Mouse (Mus musculus): ENCODE measurements around the gene Acacb. TPM values are rescaled to one million over a fixed set of nuclear protein-coding genes. Genes with fewer than 3 reads are reported as not detected.

Acacb gene
- polyA plus RNA-seq, 1 experiment from 2014 or later, result 12.1 TPM

DNA sequence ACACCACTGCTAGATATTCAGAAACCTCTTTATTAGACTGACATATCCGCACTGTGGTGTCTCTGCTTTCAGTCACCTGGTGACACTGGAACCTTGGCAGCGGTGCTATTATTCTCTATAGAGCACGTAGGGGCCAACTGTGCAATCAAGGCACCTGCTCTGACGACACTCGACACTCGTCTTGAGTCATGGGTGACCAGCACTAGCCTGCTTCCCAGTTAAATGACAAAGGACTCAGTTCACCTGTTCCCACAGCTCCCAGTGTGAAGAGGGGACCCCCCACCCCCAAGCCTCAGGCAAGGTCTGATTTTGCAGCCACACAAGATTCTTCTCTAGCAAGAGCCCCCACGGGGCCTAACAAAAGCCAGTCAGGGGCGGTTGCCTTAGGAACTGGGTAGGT, 129.0 kb downstream of the Acacb start:
- no peak overlapping the region for H3K4me2 ChIP-seq (ENCODE audit: low read length)
- ATAC-seq (ENCODE audit: insufficient number of reproducible peaks, insufficient read depth, low FRiP score, low read depth), result no peak
- H3K36me3 ChIP-seq (ENCODE audit: control insufficient read depth, insufficient read depth, low read length), result no peaks in the 10 kb centered on the region
- H3K4me1 ChIP-seq (ENCODE audit: control insufficient read depth in 2 of 2, insufficient read depth in 2 of 2, low read length in 2 of 2), result peaks cover 0 to 9% of the 10 kb centered on the region in 2 experiments; a peak in 3 of 4 replicates
- H3K27ac ChIP-seq (replicated peaks in 1 of 2; ENCODE audit: control insufficient read depth in 1 of 2, insufficient read depth in 1 of 2, low read depth in 2 of 2, low read length in 2 of 2), result no peak overlapping the region
- 30% methylated on average over 8 of the region's 8 CpGs for WGBS
- H3K9ac ChIP-seq (ENCODE audit: low read length), result no peak overlapping the region
- H3K4me3 ChIP-seq (ENCODE audit: control insufficient read depth in 1 of 2, insufficient read depth in 1 of 2, low read depth in 1 of 2, low read length in 2 of 2), result no peak overlapping the region
- H3K9me3 ChIP-seq (ENCODE audit: control insufficient read depth, low read length), result no peaks in the 10 kb centered on the region
- H3K27me3 ChIP-seq (ENCODE audit: control insufficient read depth, insufficient read depth, low read length), result peaks cover 93% of the 10 kb centered on the region

DNA sequence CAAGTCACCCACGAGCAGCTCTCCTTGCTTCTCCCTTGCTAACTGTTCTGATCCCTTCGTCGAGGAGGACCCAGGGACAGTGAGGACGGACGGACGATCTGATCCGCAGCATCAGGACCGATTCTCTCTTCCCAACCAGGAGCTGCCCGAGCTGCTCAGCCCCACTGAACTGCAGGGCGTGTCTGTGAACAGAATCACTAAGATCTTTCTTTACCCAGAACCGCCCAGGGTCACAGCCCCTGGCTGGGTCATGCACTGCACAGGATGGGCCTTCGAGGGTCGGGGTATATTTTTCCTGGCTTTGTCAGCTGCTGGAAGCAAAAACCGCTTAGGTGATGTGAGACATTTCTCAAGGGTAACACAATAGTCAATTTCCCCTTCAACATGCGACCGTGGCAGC, 129.7 kb downstream of the Acacb start:
- peaks cover 88% of the 10 kb centered on the region for H3K27me3 ChIP-seq (ENCODE audit: control insufficient read depth, insufficient read depth, low read length)
- H3K27ac ChIP-seq (replicated peaks in 1 of 2; ENCODE audit: control insufficient read depth in 1 of 2, insufficient read depth in 1 of 2, low read depth in 2 of 2, low read length in 2 of 2), result no peak overlapping the region
- no peaks in the 10 kb centered on the region for H3K9me3 ChIP-seq (ENCODE audit: control insufficient read depth, low read length)
- 46% methylated on average over 16 of the region's 16 CpGs for whole genome bisulfite sequencing
- ATAC-seq (ENCODE audit: insufficient number of reproducible peaks, insufficient read depth, low FRiP score, low read depth), result no peak
- no peaks in the 10 kb centered on the region for H3K36me3 ChIP-seq (ENCODE audit: control insufficient read depth, insufficient read depth, low read length)
- H3K4me2 ChIP-seq (ENCODE audit: low read length), result no peak overlapping the region
- H3K4me3 ChIP-seq (ENCODE audit: control insufficient read depth in 1 of 2, insufficient read depth in 1 of 2, low read depth in 1 of 2, low read length in 2 of 2), result no peak overlapping the region
- peaks cover 0 to 9% of the 10 kb centered on the region in 2 experiments; a peak in 3 of 4 replicates for H3K4me1 ChIP-seq (ENCODE audit: control insufficient read depth in 2 of 2, insufficient read depth in 2 of 2, low read length in 2 of 2)
- H3K9ac ChIP-seq (ENCODE audit: low read length), result no peak overlapping the region

DNA sequence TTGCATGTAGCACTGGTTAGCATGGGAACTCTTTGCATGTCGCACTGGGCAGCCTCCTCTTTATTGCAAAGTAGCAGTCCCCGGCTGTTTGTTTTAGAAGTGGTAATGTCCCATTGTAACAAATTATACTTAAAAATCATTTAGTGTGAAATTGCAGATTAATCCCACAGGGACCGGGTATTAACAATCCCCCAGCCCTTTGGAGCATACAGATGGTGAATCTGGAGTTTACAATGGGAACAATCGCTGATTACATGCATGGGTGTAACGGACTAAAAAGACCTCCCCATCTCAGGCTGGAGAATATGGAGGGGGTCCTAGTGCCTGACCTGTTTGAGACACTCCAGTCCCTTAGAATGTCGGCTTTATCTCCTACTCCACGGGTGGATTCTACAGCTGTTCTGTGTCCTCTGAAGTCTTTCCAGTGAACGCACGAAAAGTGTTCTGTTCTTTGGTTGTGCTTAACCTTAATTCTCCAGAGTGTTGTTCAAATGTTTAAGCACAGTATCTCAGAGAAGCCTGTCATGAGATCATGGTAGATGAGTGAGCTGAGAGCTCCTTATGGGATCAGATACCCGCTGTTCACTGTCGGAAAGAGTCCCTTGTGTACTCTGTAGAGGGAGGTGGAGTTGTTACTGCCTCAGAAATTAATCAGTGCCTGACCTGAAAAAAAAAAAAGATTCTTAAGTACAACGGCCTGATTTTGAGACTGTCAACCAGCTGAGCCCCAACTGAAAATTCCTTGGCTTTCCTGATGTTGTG, 133.2 kb downstream of the Acacb start:
- ATAC-seq (ENCODE audit: insufficient number of reproducible peaks, insufficient read depth, low FRiP score, low read depth), result no peak
- Histone ChIP-seq H3K36me3 (ENCODE audit: control insufficient read depth, insufficient read depth, low read length) (no peaks in the 10 kb centered on the region), H3K9me3 (ENCODE audit: control insufficient read depth, low read length) (no peaks in the 10 kb centered on the region), H3K4me3 (ENCODE audit: control insufficient read depth in 1 of 2, insufficient read depth in 1 of 2, low read depth in 1 of 2, low read length in 2 of 2) (no peak overlapping the region), H3K27me3 (ENCODE audit: control insufficient read depth, insufficient read depth, low read length) (peaks cover 53% of the 10 kb centered on the region), H3K4me2 (ENCODE audit: low read length) (no peak overlapping the region), H3K9ac (ENCODE audit: low read length) (no peak overlapping the region), H3K4me1 (ENCODE audit: control insufficient read depth in 2 of 2, insufficient read depth in 2 of 2, low read length in 2 of 2) (no peaks in the 10 kb centered on the region), H3K27ac (replicated peaks in 1 of 2; ENCODE audit: control insufficient read depth in 1 of 2, insufficient read depth in 1 of 2, low read depth in 2 of 2, low read length in 2 of 2) (no peak overlapping the region)
- WGBS, result 47% methylated on average over 12 of the region's 12 CpGs

- no peaks in the 10 kb centered on the region for H3K9me3 ChIP-seq (ENCODE audit: control insufficient read depth, low read length)
Observed at GRCm38 (mm10) chr5:114282346-114282745, 136.0 kb downstream of the Acacb start.

GRCm38 (mm10) chr5:114284604-114285397, 138.5 kb downstream of the Acacb start:
- H3K27me3 ChIP-seq (ENCODE audit: control insufficient read depth, insufficient read depth, low read length), result peaks cover 17% of the 10 kb centered on the region

More at GRCm38 (mm10) chr5:114282346-114282745, 136.0 kb downstream of the Acacb start:
- Histone ChIP-seq H3K4me1 (ENCODE audit: control insufficient read depth in 2 of 2, insufficient read depth in 2 of 2, low read length in 2 of 2) (no peaks in the 10 kb centered on the region), H3K36me3 (ENCODE audit: control insufficient read depth, insufficient read depth, low read length) (no peaks in the 10 kb centered on the region), H3K27me3 (ENCODE audit: control insufficient read depth, insufficient read depth, low read length) (peaks cover 26% of the 10 kb centered on the region), H3K27ac (replicated peaks in 1 of 2; ENCODE audit: control insufficient read depth in 1 of 2, insufficient read depth in 1 of 2, low read depth in 2 of 2, low read length in 2 of 2) (no peak overlapping the region), H3K4me3 (ENCODE audit: control insufficient read depth in 1 of 2, insufficient read depth in 1 of 2, low read depth in 1 of 2, low read length in 2 of 2) (no peak overlapping the region), H3K9ac (ENCODE audit: low read length) (no peak overlapping the region), H3K4me2 (ENCODE audit: low read length) (no peak overlapping the region)
- WGBS, result 35% methylated on average over 6 of the region's 6 CpGs
- ATAC-seq (ENCODE audit: insufficient number of reproducible peaks, insufficient read depth, low FRiP score, low read depth), result no peak

DNA sequence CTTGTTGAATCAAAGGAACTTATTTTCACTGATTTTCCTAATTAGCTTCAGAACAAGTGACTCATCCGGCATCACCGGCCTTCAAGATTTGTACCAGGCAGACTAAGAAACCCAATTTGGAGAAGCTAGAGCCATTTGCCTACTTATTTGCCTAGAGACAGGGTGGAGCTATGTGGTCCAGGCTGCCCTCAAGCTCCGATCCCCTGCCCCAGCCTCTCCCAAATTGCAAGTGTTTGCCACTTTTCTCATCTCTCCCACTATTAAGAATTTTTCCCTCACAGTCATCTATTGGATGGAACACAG, 139.0 kb downstream of the Acacb start:
- Histone ChIP-seq H3K27ac (replicated peaks in 1 of 2; ENCODE audit: control insufficient read depth in 1 of 2, insufficient read depth in 1 of 2, low read depth in 2 of 2, low read length in 2 of 2) (no peak overlapping the region), H3K4me1 (ENCODE audit: control insufficient read depth in 2 of 2, insufficient read depth in 2 of 2, low read length in 2 of 2) (no peaks in the 10 kb centered on the region), H3K4me3 (ENCODE audit: control insufficient read depth in 1 of 2, insufficient read depth in 1 of 2, low read depth in 1 of 2, low read length in 2 of 2) (no peak overlapping the region), H3K9me3 (ENCODE audit: control insufficient read depth, low read length) (no peaks in the 10 kb centered on the region), H3K36me3 (ENCODE audit: control insufficient read depth, insufficient read depth, low read length) (no peaks in the 10 kb centered on the region), H3K27me3 (ENCODE audit: control insufficient read depth, insufficient read depth, low read length) (peaks cover 17% of the 10 kb centered on the region), H3K4me2 (ENCODE audit: low read length) (no peak overlapping the region), H3K9ac (ENCODE audit: low read length) (no peak overlapping the region)
- WGBS, result 84% methylated on average over 3 of the region's 3 CpGs
- ATAC-seq (ENCODE audit: insufficient number of reproducible peaks, insufficient read depth, low FRiP score, low read depth), result no peak

More at GRCm38 (mm10) chr5:114284604-114285397, 138.5 kb downstream of the Acacb start:
- 75% methylated on average over 13 of the region's 13 CpGs for WGBS
- H3K9ac ChIP-seq (ENCODE audit: low read length), result no peak overlapping the region
- H3K36me3 ChIP-seq (ENCODE audit: control insufficient read depth, insufficient read depth, low read length), result no peaks in the 10 kb centered on the region
- H3K4me2 ChIP-seq (ENCODE audit: low read length), result no peak overlapping the region
- H3K4me3 ChIP-seq (ENCODE audit: control insufficient read depth in 1 of 2, insufficient read depth in 1 of 2, low read depth in 1 of 2, low read length in 2 of 2), result no peak overlapping the region
- H3K27ac ChIP-seq (replicated peaks in 1 of 2; ENCODE audit: control insufficient read depth in 1 of 2, insufficient read depth in 1 of 2, low read depth in 2 of 2, low read length in 2 of 2), result no peak overlapping the region
- H3K4me1 ChIP-seq (ENCODE audit: control insufficient read depth in 2 of 2, insufficient read depth in 2 of 2, low read length in 2 of 2), result no peaks in the 10 kb centered on the region
- H3K9me3 ChIP-seq (ENCODE audit: control insufficient read depth, low read length), result no peaks in the 10 kb centered on the region
- ATAC-seq (ENCODE audit: insufficient number of reproducible peaks, insufficient read depth, low FRiP score, low read depth), result no peak

- no peak for ATAC-seq (ENCODE audit: insufficient number of reproducible peaks, insufficient read depth, low FRiP score, low read depth)
- H3K4me1 ChIP-seq (ENCODE audit: control insufficient read depth in 2 of 2, insufficient read depth in 2 of 2, low read length in 2 of 2), result no peaks in the 10 kb centered on the region
- no peak overlapping the region for H3K27ac ChIP-seq (replicated peaks in 1 of 2; ENCODE audit: control insufficient read depth in 1 of 2, insufficient read depth in 1 of 2, low read depth in 2 of 2, low read length in 2 of 2)
- peaks cover 14% of the 10 kb centered on the region for H3K27me3 ChIP-seq (ENCODE audit: control insufficient read depth, insufficient read depth, low read length)
- H3K9ac ChIP-seq (ENCODE audit: low read length), result no peak overlapping the region
- H3K36me3 ChIP-seq (ENCODE audit: control insufficient read depth, insufficient read depth, low read length), result no peaks in the 10 kb centered on the region
- no peak overlapping the region for H3K4me2 ChIP-seq (ENCODE audit: low read length)
- 65% methylated on average over 4 of the region's 4 CpGs for WGBS
- no peak overlapping the region for H3K4me3 ChIP-seq (ENCODE audit: control insufficient read depth in 1 of 2, insufficient read depth in 1 of 2, low read depth in 1 of 2, low read length in 2 of 2)
- no peaks in the 10 kb centered on the region for H3K9me3 ChIP-seq (ENCODE audit: control insufficient read depth, low read length)
Observed at GRCm38 (mm10) chr5:114286102-114286501, 139.8 kb downstream of the Acacb start.
